Mouse (Mus musculus): ENCODE data around the gene Chchd1.
"Not testable (repeated sequence)": the region's sequence is repeated elsewhere in the genome, so short reads cannot be mapped to it uniquely, and the experiment has no call there.

Gene Chchd1

GRCm38 (mm10) chr14:20686576-20686975 is 16.2 kb upstream of the Chchd1 start:
- DNase-seq (ENCODE audit: low spot score in 2 of 2), result no peak

GRCm38 (mm10) chr14:20689009-20689408 is 13.8 kb upstream of the Chchd1 start:
- DNase-seq (ENCODE audit: low spot score in 2 of 2), result no peak

- DNase-seq (ENCODE audit: low spot score in 2 of 2), result no peak
Measured at GRCm38 (mm10) chr14:20691772-20692171, 11.0 kb upstream of the Chchd1 start.

GRCm38 (mm10) chr14:20693589-20694101 is 9.2 kb upstream of the Chchd1 start:
- no peak for DNase-seq (ENCODE audit: low spot score in 2 of 2)

GRCm38 (mm10) chr14:20694185-20694883 is 8.5 kb upstream of the Chchd1 start:
- no peak for DNase-seq (ENCODE audit: low spot score in 2 of 2)

GRCm38 (mm10) chr14:20694884-20695760 is 7.7 kb upstream of the Chchd1 start, which contains the start of gene Fut11:
Gene Fut11 (plus strand): TSS chr14:20694968.
- DNase-seq (ENCODE audit: low spot score in 2 of 2), result peak; percentile 92

- no peak for DNase-seq (ENCODE audit: low spot score in 2 of 2)
Measured at GRCm38 (mm10) chr14:20695761-20696520, 6.9 kb upstream of the Chchd1 start.

- peak; percentile 75 to 83 for DNase-seq (ENCODE audit: low spot score in 2 of 2)
Measured at GRCm38 (mm10) chr14:20696986-20697385, 5.8 kb upstream of the Chchd1 start.

- no peak for DNase-seq (ENCODE audit: low spot score in 2 of 2)
Measured at GRCm38 (mm10) chr14:20698515-20698914, 4.3 kb upstream of the Chchd1 start.

GRCm38 (mm10) chr14:20700362-20700761 is 2.4 kb upstream of the Chchd1 start:
- peak in 1 of 2 experiments; percentile 26 for DNase-seq (ENCODE audit: low spot score in 2 of 2)

GRCm38 (mm10) chr14:20701554-20701953 is 1.3 kb upstream of the Chchd1 start:
- no peak for DNase-seq (ENCODE audit: low spot score in 2 of 2)

GRCm38 (mm10) chr14:20702096-20702740 is 588 bp upstream of the Chchd1 start:
- no peak for DNase-seq (ENCODE audit: low spot score in 2 of 2)

- DNase-seq (ENCODE audit: low spot score in 2 of 2), result not testable (repeated sequence)
Measured at GRCm38 (mm10) chr14:20703461-20703860, 655 bp downstream of the Chchd1 start.

- DNase-seq (ENCODE audit: low spot score in 2 of 2), result peak; percentile 93 to 94
Measured at GRCm38 (mm10) chr14:20707201-20708190, 4.7 kb downstream of the Chchd1 start, which contains the start of gene Zswim8. Gene Zswim8 (plus strand): TSS chr14:20707552.

- no peak for DNase-seq (ENCODE audit: low spot score in 2 of 2)
Measured at GRCm38 (mm10) chr14:20708239-20708638, 5.4 kb downstream of the Chchd1 start.

- DNase-seq (ENCODE audit: low spot score in 2 of 2), result peak in 1 of 2 experiments; percentile 26
Measured at GRCm38 (mm10) chr14:20713832-20714231, 11.0 kb downstream of the Chchd1 start.

GRCm38 (mm10) chr14:20718443-20718842 is 15.6 kb downstream of the Chchd1 start:
- no peak for DNase-seq (ENCODE audit: low spot score in 2 of 2)

GRCm38 (mm10) chr14:20719767-20720166 is 17.0 kb downstream of the Chchd1 start:
- DNase-seq (ENCODE audit: low spot score in 2 of 2), result peak in 1 of 2 experiments; percentile 36

GRCm38 (mm10) chr14:20721371-20721770 is 18.6 kb downstream of the Chchd1 start:
- peak in 1 of 2 experiments; percentile 22 for DNase-seq (ENCODE audit: low spot score in 2 of 2)

- peak in 1 of 2 experiments; percentile 27 for DNase-seq (ENCODE audit: low spot score in 2 of 2)
Measured at GRCm38 (mm10) chr14:20723006-20723405, 20.2 kb downstream of the Chchd1 start.

Measured in right cerebral cortex, postnatal 10 days (tissue).